Mouse (Mus musculus): ENCODE measurements around the gene Iqgap3. TPM values are rescaled to one million over a fixed set of nuclear protein-coding genes. Genes with fewer than 3 reads are reported as not detected.

Iqgap3 gene
- polyA plus RNA-seq, 1 experiment from 2014 or later, result 6.8 TPM

DNA sequence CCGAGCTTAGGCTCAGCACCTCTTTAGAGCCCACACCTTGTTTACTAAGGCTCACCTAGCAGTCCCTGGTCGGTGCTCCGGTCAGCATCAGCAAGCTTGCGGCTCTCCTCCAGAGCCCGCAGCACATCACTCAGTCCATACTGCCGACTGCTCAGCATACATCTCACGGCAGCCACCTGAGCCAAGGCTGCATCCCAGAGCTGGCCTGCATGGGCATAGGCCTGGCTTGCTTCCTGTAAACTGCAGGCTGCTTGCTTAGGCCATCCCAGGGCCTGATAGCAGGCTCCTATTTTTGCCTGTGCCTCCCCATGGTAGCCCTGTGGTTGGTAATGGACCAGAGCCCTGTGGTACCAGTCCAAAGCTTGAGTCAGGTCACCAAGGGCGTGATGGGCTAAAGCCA is 7.0 kb upstream of the Iqgap3 start:
- TF ChIP-seq CTCF (IDR thresholded peaks at IDR 0.05; ENCODE audit: low read depth), result no peak
- Histone ChIP-seq H3K4me2 (ENCODE audit: low read length) (no peak overlapping the region), H3K27me3 (ENCODE audit: insufficient read depth, low read length) (no peaks in the 10 kb centered on the region), H3K9me3 (replicated peaks; ENCODE audit: low read length) (no peaks in the 10 kb centered on the region), H3K36me3 (ENCODE audit: insufficient read depth, low read length) (no peaks in the 10 kb centered on the region), H3K9ac (ENCODE audit: low read depth, low read length) (no peak overlapping the region), H3K4me1 (replicated peaks; ENCODE audit: insufficient read depth, low read length) (no peaks in the 10 kb centered on the region), H3K4me3 (replicated peaks; ENCODE audit: low read depth, low read length) (no peak overlapping the region), H3K27ac (no peak overlapping the region)
- DNase-seq (ENCODE audit: low spot score) (no peak), ATAC-seq (replicated peaks; ENCODE audit: low FRiP score, low read depth) (no peak)
- WGBS, result 78% methylated on average over 8 of the region's 8 CpGs

DNA sequence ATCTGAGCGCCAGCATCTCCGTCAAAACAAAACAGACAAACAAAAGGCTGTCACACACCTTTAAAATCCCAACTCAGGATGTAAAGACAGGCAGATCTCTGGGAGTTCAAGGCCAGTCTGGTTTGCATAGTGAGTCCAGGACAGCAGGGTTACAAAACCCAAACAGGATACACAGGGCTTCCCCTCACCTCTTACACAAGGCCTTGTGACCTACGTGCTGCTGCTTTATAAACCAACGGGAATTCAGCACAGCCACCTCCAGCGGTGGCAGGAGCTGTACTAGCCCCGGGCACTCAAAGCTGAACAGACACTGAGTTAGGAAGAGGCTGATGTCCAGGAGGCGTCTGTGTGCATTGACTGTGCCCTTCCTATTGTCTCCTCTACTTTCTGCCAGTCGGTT is 4.3 kb upstream of the Iqgap3 start:
- 47% methylated on average over 8 of the region's 8 CpGs for WGBS
- Histone ChIP-seq H3K9ac (ENCODE audit: low read depth, low read length) (no peak overlapping the region), H3K9me3 (replicated peaks; ENCODE audit: low read length) (no peaks in the 10 kb centered on the region), H3K27ac (no peak overlapping the region), H3K36me3 (ENCODE audit: insufficient read depth, low read length) (no peaks in the 10 kb centered on the region), H3K4me2 (ENCODE audit: low read length) (no peak overlapping the region), H3K4me3 (replicated peaks; ENCODE audit: low read depth, low read length) (no peak overlapping the region), H3K4me1 (replicated peaks; ENCODE audit: insufficient read depth, low read length) (peaks cover 6% of the 10 kb centered on the region; the same call in 1 of the 2 replicates), H3K27me3 (ENCODE audit: insufficient read depth, low read length) (no peaks in the 10 kb centered on the region)
- ATAC-seq (replicated peaks; ENCODE audit: low FRiP score, low read depth) (no peak), DNase-seq (ENCODE audit: low spot score) (no peak)
- TF ChIP-seq CTCF (IDR thresholded peaks at IDR 0.05; ENCODE audit: low read depth), result no peak

DNA sequence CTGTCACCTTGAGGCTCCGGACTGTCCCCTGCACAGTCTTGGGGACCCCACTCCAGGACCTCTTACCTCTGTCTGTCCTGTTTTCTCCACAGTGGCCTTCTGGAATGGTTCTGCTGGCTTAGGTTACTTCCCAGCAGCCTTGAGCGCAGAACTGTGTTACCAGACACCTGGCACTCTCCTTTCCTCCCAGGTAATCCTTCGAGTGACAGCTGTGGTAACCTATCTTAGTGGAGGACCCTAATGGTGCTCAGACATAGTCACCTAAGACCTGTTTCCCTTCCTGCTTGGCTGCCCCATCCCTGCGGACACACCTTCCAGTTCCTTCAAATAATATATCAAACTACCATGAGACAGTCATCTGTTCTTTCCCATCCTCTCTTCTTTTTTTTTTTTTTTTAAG is 3.6 kb upstream of the Iqgap3 start, which contains the start of gene Ttc24:
TSS of gene Ttc24 (minus strand) at position 101 of the 400 bp plus-strand sequence.
- ATAC-seq (replicated peaks; ENCODE audit: low FRiP score, low read depth) (no peak), DNase-seq (ENCODE audit: low spot score) (no peak)
- 65% methylated on average over 4 of the region's 4 CpGs for WGBS
- H3K9ac ChIP-seq (ENCODE audit: low read depth, low read length), result no peak within 1 kb of the TSS
- no peak within 1 kb of the TSS for H3K4me3 ChIP-seq (replicated peaks; ENCODE audit: low read depth, low read length)
- H3K4me1 ChIP-seq (replicated peaks; ENCODE audit: insufficient read depth, low read length), result peaks cover 6% of the 10 kb centered on the region; the same call in 1 of the 2 replicates
- H3K9me3 ChIP-seq (replicated peaks; ENCODE audit: low read length), result no peaks in the 10 kb centered on the region
- no peak within 1 kb of the TSS for H3K4me2 ChIP-seq (ENCODE audit: low read length)
- TF ChIP-seq CTCF (IDR thresholded peaks at IDR 0.05; ENCODE audit: low read depth), result no peak
- H3K36me3 ChIP-seq (ENCODE audit: insufficient read depth, low read length), result no peaks in the 10 kb centered on the region
- H3K27ac ChIP-seq, result no peak within 1 kb of the TSS
- H3K27me3 ChIP-seq (ENCODE audit: insufficient read depth, low read length), result no peaks in the 10 kb centered on the region

DNA sequence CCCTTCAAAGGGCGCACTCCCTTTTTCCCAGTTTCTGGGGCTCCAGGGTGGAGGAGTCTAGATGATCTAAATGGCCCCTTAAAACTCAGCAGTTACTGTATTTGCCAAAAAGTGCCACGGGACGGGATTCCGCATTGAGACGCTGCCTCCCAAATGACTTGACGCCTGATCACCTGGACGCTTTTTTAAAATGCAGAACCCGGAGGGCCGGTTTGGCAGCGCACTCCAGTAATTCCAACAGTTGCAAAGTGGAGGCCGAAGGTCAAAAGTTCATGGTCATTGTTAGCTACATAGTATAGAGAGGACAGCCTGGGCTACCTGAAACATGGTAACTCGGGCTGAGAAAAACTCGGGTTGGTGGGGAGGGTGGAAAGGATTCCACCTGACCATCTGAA is 450 bp downstream of the Iqgap3 start:
- no peak for TF ChIP-seq CTCF (IDR thresholded peaks at IDR 0.05; ENCODE audit: low read depth)
- Histone ChIP-seq H3K4me3 (replicated peaks; ENCODE audit: low read depth, low read length) (peak overlapping the region; percentile 63), H3K27ac (no peak overlapping the region), H3K4me1 (replicated peaks; ENCODE audit: insufficient read depth, low read length) (peaks cover 6% of the 10 kb centered on the region; the same call in 1 of the 2 replicates), H3K27me3 (ENCODE audit: insufficient read depth, low read length) (no peaks in the 10 kb centered on the region), H3K9me3 (replicated peaks; ENCODE audit: low read length) (no peaks in the 10 kb centered on the region), H3K36me3 (ENCODE audit: insufficient read depth, low read length) (no peaks in the 10 kb centered on the region), H3K9ac (ENCODE audit: low read depth, low read length) (peak overlapping the region; percentile 19; the same call in 1 of the 2 replicates), H3K4me2 (ENCODE audit: low read length) (peak overlapping the region; percentile 82)
- 2% methylated on average over 13 of the region's 13 CpGs for WGBS
- DNase-seq (ENCODE audit: low spot score) (no peak), ATAC-seq (replicated peaks; ENCODE audit: low FRiP score, low read depth) (no peak)

DNA sequence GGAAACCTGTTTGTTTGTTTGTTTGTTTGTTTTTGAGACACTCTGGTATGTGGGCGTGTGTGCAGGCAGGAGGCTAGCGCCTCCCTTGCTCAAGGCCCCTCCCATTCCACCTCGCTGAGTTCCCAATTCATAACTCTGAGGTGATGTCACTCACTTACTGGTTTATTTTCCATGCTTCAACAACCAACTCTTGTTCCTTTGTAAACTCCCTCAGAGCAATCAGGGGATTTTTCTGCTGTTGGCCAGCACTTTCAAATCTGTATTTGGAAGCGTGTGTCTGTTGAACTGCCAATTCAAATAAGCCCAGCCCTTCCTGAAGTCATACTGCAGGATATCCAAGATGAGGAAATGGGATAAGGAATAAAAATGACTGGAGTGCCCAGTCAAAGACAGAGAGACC is 892 bp downstream of the Iqgap3 start:
- ATAC-seq (replicated peaks; ENCODE audit: low FRiP score, low read depth) (no peak), DNase-seq (ENCODE audit: low spot score) (peak; percentile 19)
- Histone ChIP-seq H3K27ac (no peak overlapping the region), H3K4me2 (ENCODE audit: low read length) (peak overlapping the region; percentile 82), H3K4me3 (replicated peaks; ENCODE audit: low read depth, low read length) (peak overlapping the region; percentile 63), H3K9me3 (replicated peaks; ENCODE audit: low read length) (no peaks in the 10 kb centered on the region), H3K9ac (ENCODE audit: low read depth, low read length) (peak overlapping the region; percentile 19; the same call in 1 of the 2 replicates), H3K27me3 (ENCODE audit: insufficient read depth, low read length) (no peaks in the 10 kb centered on the region), H3K4me1 (replicated peaks; ENCODE audit: insufficient read depth, low read length) (peaks cover 6% of the 10 kb centered on the region; the same call in 1 of the 2 replicates), H3K36me3 (ENCODE audit: insufficient read depth, low read length) (no peaks in the 10 kb centered on the region)
- WGBS, result 10% methylated on average over 4 of the region's 4 CpGs
- no peak for TF ChIP-seq CTCF (IDR thresholded peaks at IDR 0.05; ENCODE audit: low read depth)

DNA sequence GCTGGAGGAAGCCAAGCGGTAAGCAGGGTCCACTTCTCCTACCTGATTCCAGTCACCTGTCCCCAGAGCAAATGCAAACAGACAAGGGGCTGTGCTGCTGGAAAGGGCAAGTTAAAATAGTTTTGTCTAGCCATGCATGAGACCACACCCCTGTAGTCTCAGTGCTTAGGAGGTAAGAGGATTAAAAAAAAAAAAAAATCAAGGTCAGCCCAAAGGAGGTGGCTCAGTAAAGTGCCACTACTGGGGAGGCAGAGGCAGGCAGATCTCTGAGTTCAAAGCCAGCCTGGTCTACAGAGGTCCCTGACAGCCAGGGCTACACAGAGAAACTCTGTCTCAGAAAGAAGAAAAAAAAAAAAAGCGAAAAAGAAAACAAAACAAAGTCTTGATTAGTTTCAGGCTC is 2.2 kb downstream of the Iqgap3 start:
- WGBS, result 98% methylated on average over 2 of the region's 2 CpGs
- no peak for ATAC-seq (replicated peaks; ENCODE audit: low FRiP score, low read depth)

DNA sequence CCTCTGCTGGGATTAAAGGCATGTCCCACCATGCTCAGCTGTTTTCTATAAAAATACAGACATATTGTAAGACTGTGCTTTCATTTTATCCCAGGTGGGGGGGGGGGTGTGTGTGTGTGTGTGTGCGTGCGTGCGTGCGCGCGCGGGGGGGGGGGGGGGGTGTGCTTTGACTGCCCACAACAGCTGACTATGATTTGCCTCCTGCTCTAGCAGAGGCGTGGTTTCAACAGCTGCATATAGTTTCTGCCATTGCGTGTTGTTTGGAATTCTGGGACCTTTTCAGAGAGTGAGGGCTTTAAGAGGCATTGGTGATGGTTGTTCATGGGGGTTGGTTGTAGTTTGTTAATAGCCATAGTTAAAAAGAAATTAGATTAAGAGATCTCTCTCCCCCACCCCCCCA is 3.7 kb downstream of the Iqgap3 start:
- ATAC-seq (replicated peaks; ENCODE audit: low FRiP score, low read depth) (no peak), DNase-seq (ENCODE audit: low spot score) (no peak)
- no peak overlapping the region for H3K27ac ChIP-seq
- H3K9me3 ChIP-seq (replicated peaks; ENCODE audit: low read length), result no peaks in the 10 kb centered on the region
- no peak overlapping the region for H3K4me3 ChIP-seq (replicated peaks; ENCODE audit: low read depth, low read length)
- 0 out of 2 replicates have a peak, but pooled peaks cover 15% of the 10 kb centered on the region for H3K36me3 ChIP-seq (ENCODE audit: insufficient read depth, low read length)
- peaks cover 6% of the 10 kb centered on the region; the same call in 1 of the 2 replicates for H3K4me1 ChIP-seq (replicated peaks; ENCODE audit: insufficient read depth, low read length)
- H3K9ac ChIP-seq (ENCODE audit: low read depth, low read length), result no peak overlapping the region
- H3K27me3 ChIP-seq (ENCODE audit: insufficient read depth, low read length), result no peaks in the 10 kb centered on the region
- no peak overlapping the region for H3K4me2 ChIP-seq (ENCODE audit: low read length)
- 92% methylated on average over 9 of the region's 9 CpGs for WGBS
- no peak for TF ChIP-seq CTCF (IDR thresholded peaks at IDR 0.05; ENCODE audit: low read depth)

More for the DNA sequence above, 2.2 kb downstream of the Iqgap3 start:
- H3K9ac ChIP-seq (ENCODE audit: low read depth, low read length), result no peak overlapping the region
- no peak overlapping the region for H3K27ac ChIP-seq
- H3K27me3 ChIP-seq (ENCODE audit: insufficient read depth, low read length), result no peaks in the 10 kb centered on the region
- no peak overlapping the region for H3K4me2 ChIP-seq (ENCODE audit: low read length)
- 0 out of 2 replicates have a peak, but pooled peaks cover 8% of the 10 kb centered on the region for H3K36me3 ChIP-seq (ENCODE audit: insufficient read depth, low read length)
- H3K4me3 ChIP-seq (replicated peaks; ENCODE audit: low read depth, low read length), result no peak overlapping the region
- no peaks in the 10 kb centered on the region for H3K9me3 ChIP-seq (replicated peaks; ENCODE audit: low read length)
- DNase-seq (ENCODE audit: low spot score), result no peak
- TF ChIP-seq CTCF (IDR thresholded peaks at IDR 0.05; ENCODE audit: low read depth), result no peak
- peaks cover 6% of the 10 kb centered on the region; the same call in 1 of the 2 replicates for H3K4me1 ChIP-seq (replicated peaks; ENCODE audit: insufficient read depth, low read length)

Measured in kidney, postnatal 0 days (tissue).